Mouse (Mus musculus): ENCODE results near the gene Dip2b. TPM values are rescaled to one million over a fixed set of nuclear protein-coding genes. Genes with fewer than 3 reads are reported as not detected.

The Dip2b gene
- polyA plus RNA-seq, 1 experiment from 2014 or later: 11.4 TPM

DNA sequence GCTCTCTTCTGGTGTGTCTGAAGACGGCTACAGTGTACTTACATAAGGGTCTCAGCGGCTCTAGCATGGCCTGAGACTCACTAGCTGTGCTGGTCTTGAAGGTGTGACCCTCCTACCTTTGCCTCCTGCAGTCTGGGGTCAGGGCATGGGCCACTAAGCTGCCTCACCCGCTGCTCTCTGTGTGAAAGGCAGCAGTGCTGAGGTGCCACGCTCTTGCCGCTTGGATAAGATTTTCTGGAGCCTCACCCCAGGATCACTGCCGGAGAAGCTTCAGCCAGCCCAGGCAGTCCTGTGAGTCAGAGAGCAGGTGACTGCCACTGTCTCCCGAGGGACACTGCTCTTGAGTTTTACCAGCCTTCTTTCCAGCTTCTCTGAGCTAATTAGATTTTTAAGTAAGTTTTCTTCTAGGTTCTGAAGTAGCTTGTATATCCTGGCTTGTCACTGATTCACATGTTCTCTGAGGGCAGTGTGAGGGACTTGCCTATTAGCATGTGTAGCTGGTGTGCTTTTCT is 18.0 kb downstream of the Dip2b start:
- H3K4me3 ChIP-seq: no peak overlapping the region
- H3K36me3 ChIP-seq: no peaks in the 10 kb centered on the region
- H3K9ac ChIP-seq: no peak overlapping the region
- no peaks in the 10 kb centered on the region for H3K27me3 ChIP-seq
- WGBS: 79% methylated on average over 7 of the region's 7 CpGs
- H3K4me2 ChIP-seq: no peak overlapping the region
- H3K9me3 ChIP-seq (replicated peaks): no peaks in the 10 kb centered on the region
- no peak for ATAC-seq (replicated peaks; ENCODE audit: insufficient number of reproducible peaks, insufficient read depth, low FRiP score, low read depth)
- H3K4me1 ChIP-seq (replicated peaks): peaks cover 18% of the 10 kb centered on the region
- no peak overlapping the region for H3K27ac ChIP-seq

DNA sequence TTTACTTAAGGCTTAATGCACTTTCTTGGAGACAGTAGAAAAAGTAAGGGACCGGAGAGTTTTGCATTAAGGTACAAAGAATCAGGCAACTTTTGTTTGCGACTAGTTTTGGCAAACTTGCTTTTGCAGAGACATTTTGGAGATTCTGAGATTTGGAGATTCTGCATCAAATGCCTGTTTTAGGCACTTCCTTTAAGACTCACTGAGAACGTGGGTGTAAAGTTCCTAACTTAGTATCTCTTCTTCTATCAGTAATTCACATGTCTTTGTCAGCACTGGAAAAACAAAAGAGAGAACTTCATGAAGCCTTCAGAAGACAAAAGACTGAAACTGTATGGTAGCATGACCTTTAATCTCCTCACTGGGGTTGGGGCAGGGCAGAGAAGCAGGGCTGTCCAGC is 19.2 kb downstream of the Dip2b start:
- no peak for ATAC-seq (replicated peaks; ENCODE audit: insufficient number of reproducible peaks, insufficient read depth, low FRiP score, low read depth)
- 78% methylated on average over 3 of the region's 3 CpGs for WGBS

DNA sequence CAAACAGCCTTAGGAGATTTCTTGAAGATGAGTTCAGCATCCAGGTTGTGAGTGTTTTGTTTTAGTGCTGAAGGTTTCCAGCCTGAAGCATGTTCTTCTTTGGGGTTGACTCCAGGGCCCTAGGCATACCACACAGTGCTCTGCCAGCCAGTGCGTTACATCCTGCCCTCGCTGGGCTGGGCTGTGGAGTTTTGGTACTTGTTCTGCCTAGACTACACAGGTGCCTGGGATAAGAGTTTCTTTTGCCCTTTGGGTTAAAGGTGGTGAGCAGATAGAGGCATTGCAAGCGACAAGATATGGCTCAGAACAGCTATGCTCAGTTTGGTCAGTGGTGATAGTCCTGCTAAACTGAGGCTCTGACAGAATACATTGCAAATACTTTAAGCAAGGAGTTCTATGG is 19.7 kb downstream of the Dip2b start:
- Histone ChIP-seq H3K4me1 (replicated peaks) (peaks cover 21% of the 10 kb centered on the region), H3K9ac (no peak overlapping the region), H3K4me2 (no peak overlapping the region), H3K4me3 (no peak overlapping the region), H3K27ac (no peak overlapping the region), H3K9me3 (replicated peaks) (no peaks in the 10 kb centered on the region), H3K36me3 (no peaks in the 10 kb centered on the region), H3K27me3 (no peaks in the 10 kb centered on the region)
- ATAC-seq (replicated peaks; ENCODE audit: insufficient number of reproducible peaks, insufficient read depth, low FRiP score, low read depth): no peak
- WGBS: 77% methylated on average over 3 of the region's 3 CpGs

More for the DNA sequence above, 19.2 kb downstream of the Dip2b start:
- Histone ChIP-seq H3K9me3 (replicated peaks) (no peaks in the 10 kb centered on the region), H3K4me2 (no peak overlapping the region), H3K36me3 (no peaks in the 10 kb centered on the region), H3K27me3 (no peaks in the 10 kb centered on the region), H3K4me3 (no peak overlapping the region), H3K27ac (no peak overlapping the region), H3K9ac (no peak overlapping the region), H3K4me1 (replicated peaks) (peaks cover 21% of the 10 kb centered on the region)

DNA sequence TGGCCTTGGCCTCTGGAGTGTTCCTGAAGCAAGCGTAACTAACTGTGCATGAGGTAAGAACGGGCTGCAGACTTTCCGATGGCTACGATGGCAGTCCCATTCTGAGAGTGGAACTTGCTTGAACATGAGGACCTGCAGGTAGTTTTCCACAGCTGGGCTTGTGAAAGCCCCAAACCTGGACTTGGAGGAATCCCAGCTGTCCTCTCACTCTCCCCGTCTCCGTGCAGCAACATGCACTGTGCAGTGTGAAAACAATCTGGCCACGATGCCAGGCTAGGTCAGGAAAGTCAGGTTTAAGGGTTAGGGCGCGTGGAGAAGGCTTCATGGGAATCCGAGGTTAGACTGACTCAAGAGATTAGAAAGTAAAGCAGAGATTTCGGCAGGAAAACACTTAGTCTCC is 20.4 kb downstream of the Dip2b start:
- Histone ChIP-seq H3K27me3 (no peaks in the 10 kb centered on the region), H3K4me1 (replicated peaks) (peaks cover 21% of the 10 kb centered on the region), H3K9me3 (replicated peaks) (no peaks in the 10 kb centered on the region), H3K27ac (no peak overlapping the region), H3K9ac (no peak overlapping the region), H3K4me3 (no peak overlapping the region), H3K36me3 (no peaks in the 10 kb centered on the region), H3K4me2 (no peak overlapping the region)
- WGBS: 60% methylated on average over 11 of the region's 11 CpGs
- ATAC-seq (replicated peaks; ENCODE audit: insufficient number of reproducible peaks, insufficient read depth, low FRiP score, low read depth): no peak

DNA sequence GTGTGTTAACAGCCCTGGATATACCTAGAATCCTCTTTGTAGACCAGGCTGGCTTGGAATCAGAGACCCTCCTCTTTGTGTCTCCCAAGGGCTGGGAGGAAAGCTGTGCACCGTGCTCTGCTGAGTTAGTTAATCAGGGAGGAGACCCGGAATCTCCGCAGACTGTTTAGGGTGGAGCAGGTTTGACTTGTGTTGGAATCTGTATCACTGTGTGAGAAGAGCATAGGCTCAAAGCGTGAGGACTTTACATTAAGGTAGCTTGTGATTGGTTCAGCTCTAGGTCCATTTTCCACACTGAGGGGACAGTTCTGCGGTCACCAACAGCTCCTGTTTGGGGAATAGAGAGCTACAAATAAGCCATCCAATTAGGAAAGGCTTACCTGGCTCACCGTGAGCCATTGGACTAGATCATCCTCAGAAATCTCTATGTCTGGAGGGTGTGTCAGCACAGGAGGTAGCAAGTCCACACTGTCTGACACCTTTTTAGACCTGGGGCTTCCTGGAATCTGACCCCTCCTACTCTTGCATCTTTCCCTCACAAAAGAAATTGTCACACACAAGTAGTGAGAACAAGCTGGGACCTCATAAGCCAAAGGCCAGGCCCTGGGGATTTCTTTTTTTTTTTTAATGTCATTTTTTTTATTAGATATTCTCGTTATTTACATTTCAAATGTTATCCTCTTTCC is 21.3 kb downstream of the Dip2b start:
- Histone ChIP-seq H3K27me3 (no peaks in the 10 kb centered on the region), H3K9ac (no peak overlapping the region), H3K4me1 (replicated peaks) (peaks cover 21% of the 10 kb centered on the region), H3K9me3 (replicated peaks) (no peaks in the 10 kb centered on the region), H3K36me3 (no peaks in the 10 kb centered on the region), H3K27ac (no peak overlapping the region), H3K4me3 (no peak overlapping the region), H3K4me2 (no peak overlapping the region)
- WGBS: 68% methylated on average over 7 of the region's 7 CpGs
- no peak for ATAC-seq (replicated peaks; ENCODE audit: insufficient number of reproducible peaks, insufficient read depth, low FRiP score, low read depth)

DNA sequence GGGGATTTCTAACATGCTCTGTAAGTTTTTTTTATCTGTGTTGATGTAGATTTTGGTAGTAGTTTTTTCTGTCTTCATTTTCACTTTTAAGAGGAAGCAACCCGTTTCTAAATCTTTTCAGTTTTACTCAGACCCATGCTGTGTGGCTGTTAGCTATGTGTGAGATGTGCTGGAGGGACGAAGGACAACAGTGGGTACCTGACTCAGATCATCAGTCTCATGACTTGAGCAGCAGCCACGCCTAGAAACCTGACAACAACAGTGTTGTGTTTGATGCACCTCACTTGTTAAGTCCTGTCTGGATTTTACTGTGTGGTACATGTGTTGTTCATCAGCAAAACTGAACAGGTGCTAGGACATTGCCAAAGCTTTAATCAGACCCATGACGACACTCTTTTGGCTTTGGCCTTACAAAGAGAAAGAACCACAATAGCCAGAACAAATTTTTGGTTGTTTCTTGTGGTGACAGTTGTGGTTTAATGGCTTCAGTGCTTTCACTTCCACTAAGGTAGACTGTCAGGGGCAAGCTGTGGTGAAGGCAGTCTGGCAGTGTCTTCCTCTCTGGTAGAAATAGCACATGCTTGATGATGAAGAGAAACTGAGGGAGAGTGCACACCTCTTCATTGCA is 22.2 kb downstream of the Dip2b start:
- no peak overlapping the region for H3K4me2 ChIP-seq
- WGBS: 76% methylated on average over 4 of the region's 4 CpGs
- H3K9me3 ChIP-seq (replicated peaks): no peaks in the 10 kb centered on the region
- H3K27me3 ChIP-seq: no peaks in the 10 kb centered on the region
- no peak overlapping the region for H3K9ac ChIP-seq
- no peak overlapping the region for H3K4me3 ChIP-seq
- no peaks in the 10 kb centered on the region for H3K36me3 ChIP-seq
- peaks cover 21% of the 10 kb centered on the region for H3K4me1 ChIP-seq (replicated peaks)
- no peak overlapping the region for H3K27ac ChIP-seq
- no peak for ATAC-seq (replicated peaks; ENCODE audit: insufficient number of reproducible peaks, insufficient read depth, low FRiP score, low read depth)

DNA sequence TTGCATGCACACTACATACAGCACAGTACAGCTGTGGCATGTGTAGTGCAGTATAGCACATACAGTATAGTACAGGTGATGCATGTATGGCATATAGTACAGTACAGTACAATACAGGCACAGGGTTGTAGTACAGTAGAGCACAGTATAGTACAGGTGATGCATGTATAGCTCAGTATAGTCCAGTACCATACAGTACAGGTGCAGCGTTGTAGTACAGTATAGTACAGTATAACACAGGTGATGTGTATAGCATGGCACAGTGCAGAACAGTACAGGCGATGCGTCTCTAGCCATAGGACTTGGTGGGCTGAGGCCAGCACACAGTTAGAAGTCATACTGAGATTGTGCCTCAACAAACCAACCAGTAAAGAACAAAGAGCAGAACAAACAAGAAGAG is 22.9 kb downstream of the Dip2b start:
- H3K27ac ChIP-seq: no peak overlapping the region
- H3K36me3 ChIP-seq: no peaks in the 10 kb centered on the region
- no peak overlapping the region for H3K9ac ChIP-seq
- 92% methylated on average over 3 of the region's 3 CpGs for WGBS
- peaks cover 22% of the 10 kb centered on the region for H3K4me1 ChIP-seq (replicated peaks)
- no peak for ATAC-seq (replicated peaks; ENCODE audit: insufficient number of reproducible peaks, insufficient read depth, low FRiP score, low read depth)
- H3K4me3 ChIP-seq: no peak overlapping the region
- H3K4me2 ChIP-seq: no peak overlapping the region
- H3K9me3 ChIP-seq (replicated peaks): no peaks in the 10 kb centered on the region
- H3K27me3 ChIP-seq: no peaks in the 10 kb centered on the region

DNA sequence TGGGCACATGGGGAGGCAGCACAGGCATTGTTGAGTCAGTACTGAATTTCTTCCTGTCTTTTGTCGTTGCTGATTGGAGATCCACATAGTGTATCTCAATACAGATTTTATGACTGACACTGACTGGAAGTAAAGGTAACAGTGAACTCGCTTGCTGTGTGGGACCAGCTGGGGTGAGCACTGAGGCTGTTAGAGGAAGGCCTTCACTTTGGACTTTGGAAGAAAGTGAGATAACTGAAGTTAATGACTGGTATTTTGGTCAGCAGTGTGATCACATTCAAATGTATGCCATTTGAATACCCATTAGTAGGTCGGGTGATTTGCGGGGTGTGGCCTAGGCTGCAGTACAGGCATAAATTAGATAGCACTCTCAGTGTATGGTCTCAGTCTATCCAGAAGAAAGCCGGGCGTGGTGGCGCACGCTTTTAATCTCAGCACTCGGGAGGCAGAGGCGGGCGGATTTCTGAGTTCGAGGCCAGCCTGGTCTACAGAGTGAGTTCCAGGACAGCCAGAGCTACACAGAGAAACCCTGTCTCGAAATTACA is 24.8 kb downstream of the Dip2b start:
- Histone ChIP-seq H3K27ac (no peak overlapping the region), H3K27me3 (no peaks in the 10 kb centered on the region), H3K36me3 (no peaks in the 10 kb centered on the region), H3K9me3 (replicated peaks) (no peaks in the 10 kb centered on the region), H3K4me1 (replicated peaks) (peaks cover 23% of the 10 kb centered on the region), H3K4me2 (no peak overlapping the region), H3K4me3 (no peak overlapping the region), H3K9ac (no peak overlapping the region)
- 92% methylated on average over 13 of the region's 13 CpGs for whole genome bisulfite sequencing
- no peak for ATAC-seq (replicated peaks; ENCODE audit: insufficient number of reproducible peaks, insufficient read depth, low FRiP score, low read depth)

DNA sequence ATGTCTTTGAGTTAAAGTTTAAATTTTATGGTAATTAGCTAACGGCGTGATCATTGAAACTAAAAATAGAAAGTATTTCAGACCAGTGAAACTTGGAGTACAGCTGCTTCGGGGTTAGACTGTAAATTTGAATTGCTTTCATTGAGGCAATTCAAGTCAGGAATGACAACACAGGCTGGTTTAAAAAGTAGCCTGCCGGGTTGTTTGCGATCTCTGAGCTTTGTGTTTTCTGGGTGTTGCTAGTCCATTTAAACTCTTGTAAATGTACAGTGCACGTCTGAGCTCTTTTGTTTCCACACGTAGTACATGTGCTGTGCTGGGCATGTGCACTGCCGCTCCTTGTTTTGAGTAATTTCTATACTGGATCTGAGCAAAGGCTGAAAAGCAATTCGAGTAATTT is 28.2 kb downstream of the Dip2b start:
- Histone ChIP-seq H3K27me3 (no peaks in the 10 kb centered on the region), H3K36me3 (no peaks in the 10 kb centered on the region), H3K9ac (no peak overlapping the region), H3K4me2 (peak overlapping the region; percentile 25; the same call in 1 of the 2 replicates), H3K4me1 (replicated peaks) (peaks cover 14% of the 10 kb centered on the region), H3K9me3 (replicated peaks) (no peaks in the 10 kb centered on the region), H3K4me3 (no peak overlapping the region), H3K27ac (peak overlapping the region; percentile 27; the same call in 1 of the 2 replicates)
- 61% methylated on average over 9 of the region's 9 CpGs for WGBS
- ATAC-seq (replicated peaks; ENCODE audit: insufficient number of reproducible peaks, insufficient read depth, low FRiP score, low read depth): no peak

DNA sequence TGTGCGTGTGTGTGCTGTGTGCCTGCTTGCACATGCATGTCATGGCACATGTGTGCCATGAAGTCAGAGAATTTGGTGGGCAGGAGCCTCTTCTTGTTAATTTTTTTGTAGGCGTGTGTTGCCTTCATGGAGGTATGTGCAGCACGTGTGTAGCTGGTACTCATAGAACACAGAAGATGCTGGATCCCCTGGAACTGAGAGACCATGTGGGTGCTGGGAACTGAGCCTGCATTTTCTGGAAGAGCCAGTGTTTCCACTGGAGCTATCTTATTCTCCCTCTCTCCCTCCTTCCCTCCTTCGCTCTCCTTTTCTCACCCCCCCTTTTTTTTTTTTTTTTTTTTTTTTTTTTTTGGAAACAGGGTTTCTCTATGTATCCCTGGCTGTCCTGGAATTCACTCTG is 30.6 kb downstream of the Dip2b start:
- no peak overlapping the region for H3K27ac ChIP-seq
- H3K4me1 ChIP-seq (replicated peaks): peaks cover 23% of the 10 kb centered on the region
- no peaks in the 10 kb centered on the region for H3K27me3 ChIP-seq
- ATAC-seq (replicated peaks; ENCODE audit: insufficient number of reproducible peaks, insufficient read depth, low FRiP score, low read depth): no peak
- H3K9me3 ChIP-seq (replicated peaks): no peaks in the 10 kb centered on the region
- H3K9ac ChIP-seq: no peak overlapping the region
- H3K4me3 ChIP-seq: no peak overlapping the region
- WGBS: 84% methylated on average over 4 of the region's 4 CpGs
- no peak overlapping the region for H3K4me2 ChIP-seq
- no peaks in the 10 kb centered on the region for H3K36me3 ChIP-seq

DNA sequence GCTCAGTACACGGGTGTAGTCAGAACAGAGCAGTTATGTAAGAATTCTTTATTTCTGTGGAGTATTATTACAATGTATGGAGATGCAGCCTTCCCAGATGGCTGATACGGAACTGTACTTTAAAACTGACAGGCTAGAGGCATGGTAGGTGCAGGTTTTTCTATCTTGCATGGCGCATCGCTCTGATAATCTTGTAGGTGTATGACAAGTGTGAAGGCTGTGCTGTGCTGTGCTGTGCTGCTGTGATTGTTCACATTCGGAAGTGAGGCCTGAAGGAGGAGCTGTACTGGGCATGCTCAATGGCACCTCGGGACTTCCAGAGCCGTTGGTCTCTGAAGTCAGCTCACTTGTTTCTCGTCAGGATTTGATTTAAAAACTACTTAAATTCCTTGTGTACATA is 31.6 kb downstream of the Dip2b start:
- no peaks in the 10 kb centered on the region for H3K27me3 ChIP-seq
- no peak overlapping the region for H3K4me2 ChIP-seq
- 73% methylated on average over 8 of the region's 8 CpGs for WGBS
- no peak for ATAC-seq (replicated peaks; ENCODE audit: insufficient number of reproducible peaks, insufficient read depth, low FRiP score, low read depth)
- no peaks in the 10 kb centered on the region for H3K36me3 ChIP-seq
- no peak overlapping the region for H3K9ac ChIP-seq
- no peak overlapping the region for H3K4me3 ChIP-seq
- no peaks in the 10 kb centered on the region for H3K9me3 ChIP-seq (replicated peaks)
- H3K27ac ChIP-seq: no peak overlapping the region
- H3K4me1 ChIP-seq (replicated peaks): peaks cover 29% of the 10 kb centered on the region

DNA sequence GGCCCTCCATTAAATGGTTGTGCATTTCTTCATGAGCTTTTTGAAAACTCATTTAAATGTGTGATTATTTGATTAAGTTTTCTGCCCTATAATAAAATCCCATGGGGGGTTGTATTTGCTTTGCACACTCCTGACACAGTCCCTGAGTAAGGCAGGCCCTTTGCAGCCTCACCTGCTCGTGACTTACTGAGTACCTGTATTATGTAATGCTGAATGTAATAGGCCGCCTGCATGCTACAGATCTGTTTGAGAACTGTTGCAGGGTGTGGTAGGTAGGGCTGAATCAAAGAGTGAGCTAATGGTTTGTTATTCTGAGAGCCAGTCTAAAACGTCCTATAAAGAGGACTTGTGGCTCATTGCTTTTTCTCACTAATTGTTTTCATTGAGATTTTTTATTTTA is 33.4 kb downstream of the Dip2b start:
- no peak for ATAC-seq (replicated peaks; ENCODE audit: insufficient number of reproducible peaks, insufficient read depth, low FRiP score, low read depth)
- Histone ChIP-seq H3K36me3 (no peaks in the 10 kb centered on the region), H3K4me1 (replicated peaks) (peaks cover 30% of the 10 kb centered on the region)

More for the DNA sequence above, 33.4 kb downstream of the Dip2b start:
- H3K9me3 ChIP-seq (replicated peaks): no peaks in the 10 kb centered on the region
- H3K27me3 ChIP-seq: no peaks in the 10 kb centered on the region
- no peak overlapping the region for H3K4me3 ChIP-seq
- no peak overlapping the region for H3K4me2 ChIP-seq
- H3K27ac ChIP-seq: no peak overlapping the region
- H3K9ac ChIP-seq: no peak overlapping the region
- 84% methylated on average over 3 of the region's 3 CpGs for WGBS

Measured in heart, embryonic 15.5 days (tissue).